Mouse (Mus musculus) mouse trophoblast stem cell (cell line): Measurements from ENCODE around the gene Ncoa4.
"Not testable (repeated sequence)": the region's sequence is repeated elsewhere in the genome, so short reads cannot be mapped to it uniquely, and the experiment has no call there.

Experiments used
- in situ Hi-C, 2 experiments: fragments of 300-500 bp; cut with MseI, MboI; formaldehyde crosslinking; loops; 2 replicates in 1 of 2; 3 replicates in 1 of 2; pipeline ENCODE4 v1.15.1; 2025

The Ncoa4 gene

DNA sequence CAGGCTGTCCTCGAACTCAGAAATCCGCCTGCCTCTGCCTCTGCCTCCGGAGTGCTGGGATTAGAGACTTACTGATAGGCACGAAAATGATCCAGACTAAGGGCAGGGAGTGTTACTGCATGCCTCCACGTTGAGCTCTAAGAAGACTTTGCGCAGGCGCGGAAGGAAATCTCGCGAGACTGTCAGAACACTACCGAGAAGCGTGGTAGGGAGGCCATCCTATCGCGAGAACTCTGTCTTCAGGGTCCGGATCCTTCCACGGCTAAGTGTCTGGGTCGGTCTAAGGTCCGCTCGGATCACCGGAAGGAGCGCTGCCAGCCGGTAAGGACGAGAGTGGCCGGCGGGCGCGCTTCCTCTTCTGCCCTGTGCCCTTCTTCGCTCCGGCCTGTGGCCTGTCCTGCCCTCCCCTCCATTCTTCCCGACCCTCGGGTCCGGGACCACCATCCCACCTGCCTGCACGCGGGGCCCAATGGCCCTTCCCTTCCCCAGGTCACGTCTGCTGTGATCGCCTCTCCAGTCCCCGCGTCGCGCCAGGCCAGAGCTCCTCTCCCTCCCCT is at the start of gene Ncoa4:
TSS of gene Ncoa4 (plus strand) at position 176 of the 557 bp plus-strand sequence.
- in situ Hi-C loops: no loop called here

DNA sequence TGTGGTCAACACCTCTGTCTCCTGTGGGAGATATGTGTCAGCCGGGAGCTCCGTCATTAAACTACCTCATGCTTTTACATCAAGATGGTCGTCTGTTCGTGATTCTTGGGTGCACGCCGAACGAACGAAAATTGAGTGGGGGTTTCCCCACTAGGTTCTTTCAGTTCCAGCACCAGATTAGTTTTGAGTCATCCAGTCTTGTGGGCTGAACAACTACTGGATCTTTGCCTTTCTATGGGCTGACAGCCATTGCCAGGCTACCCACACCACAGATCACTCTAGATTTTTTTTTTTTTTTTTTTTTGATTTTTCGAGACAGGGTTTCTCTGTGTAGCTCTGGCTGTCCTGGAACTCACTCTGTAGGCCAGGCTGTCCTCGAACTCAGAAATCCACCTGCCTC is 47.5 kb upstream of the Ncoa4 start:
- in situ Hi-C loops: not testable (repeated sequence)

DNA sequence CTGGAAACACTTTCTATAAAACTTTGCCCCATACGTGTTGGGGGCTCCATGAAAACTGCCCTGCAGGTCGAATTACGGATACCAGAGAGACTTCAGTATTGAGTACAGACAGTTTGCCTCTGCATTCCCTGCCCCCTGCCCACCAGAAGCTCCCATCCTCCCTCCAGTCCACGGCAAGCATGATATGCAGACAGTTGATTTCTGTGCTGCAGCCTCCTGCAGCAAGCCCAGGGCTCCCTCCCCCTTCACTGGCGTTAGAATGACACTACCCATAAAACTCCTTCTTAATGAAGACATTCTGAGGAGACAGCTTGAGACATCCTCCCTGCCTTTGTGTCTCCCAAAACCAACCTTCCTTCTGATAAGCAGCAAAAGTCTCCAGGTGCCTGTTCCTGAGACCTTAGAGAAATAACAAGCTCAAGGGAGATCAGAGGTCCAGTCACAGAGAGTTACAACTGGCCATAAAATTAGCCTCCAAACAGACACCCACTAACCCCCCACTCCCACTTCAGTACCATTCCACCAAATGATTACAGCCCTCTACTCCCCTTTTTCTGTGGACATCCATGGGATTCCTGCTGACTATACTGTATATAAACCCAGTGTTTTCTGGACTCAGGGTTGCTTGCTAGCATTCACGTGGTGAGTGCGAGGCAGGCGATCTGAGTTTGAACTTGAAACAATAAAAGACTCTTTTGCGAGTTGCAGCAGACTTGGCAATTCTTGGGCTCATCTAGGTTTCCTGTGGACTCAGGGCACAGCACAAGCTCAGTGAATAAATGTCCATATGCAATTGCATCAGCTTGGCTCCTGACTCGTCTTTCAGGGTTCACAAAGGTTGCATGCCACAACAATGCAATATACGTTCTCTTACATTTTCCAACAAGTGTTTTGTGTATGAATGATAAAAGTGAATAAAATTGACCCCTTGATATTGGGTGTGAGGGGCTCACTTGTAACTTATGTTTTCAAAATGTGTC is 38.4 kb upstream of the Ncoa4 start:
- in situ Hi-C loops: no loop called here

DNA sequence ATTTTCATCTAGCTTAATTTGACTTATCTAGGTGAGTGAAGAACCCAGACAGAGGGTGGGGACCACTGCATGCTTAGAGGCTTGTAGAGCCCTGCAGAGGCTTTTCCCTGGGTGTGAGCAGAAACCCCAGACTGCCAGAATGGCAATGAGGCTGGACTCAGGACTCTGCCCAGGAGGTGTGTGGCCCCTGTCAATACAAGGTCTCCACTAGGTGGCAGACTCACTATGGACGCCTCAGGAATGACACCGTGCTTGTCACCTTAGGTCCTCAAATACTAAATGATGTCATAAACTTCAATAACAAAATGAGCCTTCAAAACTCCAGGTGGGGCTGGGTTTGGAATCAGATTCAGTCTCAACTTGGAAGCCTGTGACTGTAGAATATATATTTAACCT is 37.7 kb upstream of the Ncoa4 start:
- in situ Hi-C loops: no loop called here

DNA sequence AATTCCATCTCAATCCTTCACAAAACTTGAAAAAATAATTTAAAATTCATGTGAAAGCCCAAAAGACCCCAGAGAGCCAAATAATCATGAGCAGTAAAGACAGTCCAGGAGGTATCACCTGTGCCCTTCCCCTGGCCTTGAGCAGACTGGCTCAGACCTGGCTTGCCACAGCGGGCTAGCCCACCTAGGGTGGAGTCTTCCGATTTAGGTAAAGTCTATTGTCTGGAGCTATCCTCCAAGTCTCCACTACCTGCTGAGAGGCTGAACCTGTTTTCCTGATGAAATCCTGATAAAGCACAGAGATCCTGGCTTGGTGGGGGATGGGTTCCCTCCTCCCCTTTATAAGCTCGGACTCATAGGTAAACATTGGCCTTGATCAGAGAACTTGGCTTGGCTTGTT is 35.4 kb upstream of the Ncoa4 start:
- in situ Hi-C loops: no loop called here

DNA sequence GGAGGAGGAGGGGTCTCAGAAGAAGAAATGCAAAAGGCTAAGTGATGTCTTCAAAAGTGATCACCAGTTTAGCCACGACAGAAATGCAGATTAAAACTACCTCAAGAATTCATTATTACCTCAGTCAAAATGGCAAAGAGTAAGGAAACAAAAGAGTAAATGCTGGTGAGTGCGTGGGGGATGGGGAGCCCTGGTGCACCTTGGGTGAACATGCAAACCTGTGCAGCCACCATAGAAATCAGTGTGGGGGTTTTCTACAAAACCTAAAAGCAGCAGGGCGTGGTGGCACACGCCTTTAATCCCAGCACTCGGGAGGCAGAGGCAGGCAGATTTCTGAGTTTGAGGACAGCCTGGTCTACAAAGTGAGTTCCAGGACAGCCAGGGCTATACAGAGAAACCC is 34.4 kb upstream of the Ncoa4 start:
- in situ Hi-C loops: not testable (repeated sequence)

DNA sequence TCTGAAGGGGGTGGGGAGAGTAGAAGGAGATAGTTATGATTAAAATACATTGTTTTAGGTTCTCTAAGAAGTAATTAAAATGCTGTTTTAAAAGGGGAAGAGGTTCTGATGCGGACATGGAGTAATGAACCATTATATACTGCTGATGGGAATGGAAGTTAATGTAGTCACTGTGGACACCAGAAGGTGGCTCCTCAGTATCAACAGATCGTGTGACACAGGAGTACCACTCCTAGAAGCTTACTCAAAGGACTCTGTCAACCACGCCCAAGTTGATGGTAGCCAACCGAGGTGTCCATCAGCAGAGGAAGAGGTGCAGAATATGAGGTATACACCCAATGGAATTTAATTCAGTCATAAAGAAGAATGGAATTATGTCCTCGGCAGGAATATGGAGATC is 31.3 kb upstream of the Ncoa4 start:
- in situ Hi-C loops: no loop called here

DNA sequence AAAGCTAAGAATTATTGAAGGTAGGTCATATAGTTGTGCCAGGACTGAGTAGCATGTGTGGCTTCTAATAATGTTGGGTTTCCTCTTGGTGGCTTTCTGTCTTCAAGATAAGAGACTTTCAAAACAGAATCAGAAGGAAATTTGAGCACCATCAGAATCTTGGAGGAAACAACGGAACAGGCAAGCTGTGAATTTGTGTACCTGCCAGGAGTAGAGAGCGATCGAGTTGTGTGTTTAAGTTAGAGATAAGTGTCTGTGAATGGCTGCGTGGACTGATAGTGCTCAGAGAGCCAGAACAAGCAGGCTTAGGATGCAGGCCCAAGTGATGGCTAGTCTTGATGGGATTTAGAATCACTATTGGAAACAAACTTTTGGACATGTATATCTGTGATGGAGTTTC is 27.8 kb upstream of the Ncoa4 start:
- in situ Hi-C loops: no loop called here

DNA sequence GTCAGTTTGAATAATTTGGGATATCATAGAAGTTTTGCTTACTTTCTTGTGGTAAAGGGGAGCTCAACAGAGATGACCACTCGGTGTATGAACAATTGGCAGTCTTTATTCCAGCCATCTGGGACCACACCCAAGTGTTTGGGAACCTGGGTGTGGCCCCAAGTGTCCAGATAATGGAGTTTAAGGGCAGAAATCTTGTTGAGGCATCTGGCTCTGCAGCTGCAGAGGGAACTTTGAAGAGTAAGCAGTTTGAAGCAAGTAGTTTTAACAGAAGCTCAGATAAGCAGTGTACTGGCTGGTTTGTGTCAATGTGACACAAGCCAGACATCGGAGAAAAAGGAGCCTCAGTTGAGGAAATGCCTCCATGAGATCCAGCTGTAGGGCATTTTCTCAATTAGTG is 25.4 kb upstream of the Ncoa4 start:
- in situ Hi-C loops: no loop called here

DNA sequence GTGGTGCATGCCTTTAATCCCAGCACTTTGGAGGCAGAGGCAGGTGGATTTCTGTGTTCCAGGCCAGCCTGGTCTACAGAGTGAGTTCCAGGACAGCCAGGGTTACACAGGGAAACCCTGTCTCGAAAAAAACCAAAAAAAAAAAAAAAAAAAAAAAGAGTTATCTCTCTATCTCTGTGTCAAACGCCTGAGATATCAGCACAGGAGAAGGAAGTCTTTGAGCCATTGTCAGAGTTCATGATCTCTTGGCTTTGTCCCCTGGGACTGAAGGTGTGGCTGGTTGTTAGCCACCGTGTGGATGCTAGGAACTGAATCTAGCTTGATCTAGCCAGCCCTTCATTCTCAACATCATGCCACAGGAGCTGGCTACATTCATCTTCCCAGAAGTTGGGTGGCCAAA is 23.2 kb upstream of the Ncoa4 start:
- in situ Hi-C loops: not testable (repeated sequence)

DNA sequence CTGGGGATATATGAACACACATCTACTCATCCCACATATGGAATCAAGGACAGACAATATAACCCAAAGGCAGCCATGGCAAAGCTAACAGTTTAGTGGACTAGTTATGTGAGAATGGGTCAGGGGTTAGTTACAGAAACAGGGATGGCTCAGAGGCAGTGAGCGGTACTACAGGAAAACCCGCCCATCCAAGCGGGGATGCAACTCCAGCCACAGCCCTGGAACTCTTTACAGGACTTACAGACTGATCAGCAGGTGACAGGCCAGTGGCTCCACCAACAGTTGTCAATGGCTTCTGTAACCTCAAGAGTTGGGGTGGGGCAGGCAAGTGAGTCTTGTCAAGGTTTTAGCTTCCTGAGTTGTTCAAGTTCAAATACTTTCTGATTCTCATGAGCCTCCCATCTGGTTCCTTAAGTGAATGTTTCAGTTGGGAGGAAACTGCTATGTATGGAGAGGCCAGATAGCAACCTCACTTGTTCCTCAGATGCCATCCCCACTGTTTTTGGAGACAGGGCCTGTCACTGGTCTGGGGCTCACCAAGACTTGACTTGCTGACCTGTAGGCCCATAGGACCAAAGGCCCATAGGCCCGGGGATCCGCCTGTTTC is 19.2 kb upstream of the Ncoa4 start:
- in situ Hi-C loops: no loop called here

DNA sequence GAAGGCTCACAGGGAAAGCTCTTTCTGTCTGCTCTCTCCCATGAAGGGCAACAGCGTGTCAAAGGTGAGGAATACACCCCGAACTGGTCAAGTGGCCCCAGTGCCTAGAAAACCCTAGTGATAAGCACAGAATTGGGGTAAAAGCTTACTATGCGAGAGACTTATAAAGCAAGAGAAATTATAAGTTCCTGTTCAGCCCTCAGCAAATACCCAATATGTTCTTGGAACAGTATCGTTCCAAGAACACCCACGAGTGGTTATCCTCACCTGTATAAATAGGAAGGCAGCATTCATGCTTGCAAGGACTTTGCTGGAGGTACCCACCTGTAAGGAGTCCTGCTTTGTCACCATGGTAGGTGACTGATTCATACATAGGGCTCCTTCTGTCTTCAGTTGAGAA is 17.9 kb upstream of the Ncoa4 start, which contains the start of gene Msmb:
TSS of gene Msmb (plus strand) at position 301 of the 400 bp plus-strand sequence.
- in situ Hi-C loops: no loop called here

DNA sequence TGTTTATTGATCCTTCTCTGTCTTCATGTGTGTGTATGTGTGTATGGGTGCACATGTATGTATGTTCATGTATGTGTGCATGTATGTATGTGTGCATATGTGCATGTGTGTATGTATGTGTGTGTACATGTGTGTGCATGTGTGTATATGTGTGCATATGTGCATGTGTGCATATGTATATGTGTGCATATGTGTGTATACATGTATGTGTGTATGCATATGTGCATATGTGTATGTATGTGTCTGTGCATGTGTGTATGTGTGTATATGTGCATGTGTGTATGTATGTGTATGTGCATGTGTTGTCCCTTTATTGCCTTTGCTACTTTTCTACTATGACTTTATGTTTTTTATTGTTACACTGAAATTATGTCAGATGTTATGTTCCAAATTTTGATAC is 14.9 kb upstream of the Ncoa4 start:
- in situ Hi-C loops: no loop called here

DNA sequence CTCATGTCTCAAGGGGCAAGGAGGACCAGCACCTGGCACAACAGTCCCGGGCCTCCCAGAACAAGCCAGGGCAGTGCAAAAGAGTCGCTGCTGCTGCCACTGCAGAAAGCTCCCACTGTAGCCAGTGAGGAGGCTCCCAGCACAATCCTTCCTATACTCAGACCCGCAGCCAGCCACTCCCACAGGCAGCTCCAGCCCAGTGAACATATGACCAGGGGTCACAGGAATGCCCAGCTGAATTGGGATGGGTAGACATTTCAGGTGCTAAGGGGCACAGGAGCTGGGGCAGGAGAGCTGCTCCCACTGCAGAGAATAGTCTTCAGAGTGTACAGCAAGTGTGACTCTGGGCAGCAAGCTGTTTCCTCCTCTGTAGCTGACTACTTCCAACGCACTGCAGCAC is 14.3 kb upstream of the Ncoa4 start:
- in situ Hi-C loops: no loop called here

DNA sequence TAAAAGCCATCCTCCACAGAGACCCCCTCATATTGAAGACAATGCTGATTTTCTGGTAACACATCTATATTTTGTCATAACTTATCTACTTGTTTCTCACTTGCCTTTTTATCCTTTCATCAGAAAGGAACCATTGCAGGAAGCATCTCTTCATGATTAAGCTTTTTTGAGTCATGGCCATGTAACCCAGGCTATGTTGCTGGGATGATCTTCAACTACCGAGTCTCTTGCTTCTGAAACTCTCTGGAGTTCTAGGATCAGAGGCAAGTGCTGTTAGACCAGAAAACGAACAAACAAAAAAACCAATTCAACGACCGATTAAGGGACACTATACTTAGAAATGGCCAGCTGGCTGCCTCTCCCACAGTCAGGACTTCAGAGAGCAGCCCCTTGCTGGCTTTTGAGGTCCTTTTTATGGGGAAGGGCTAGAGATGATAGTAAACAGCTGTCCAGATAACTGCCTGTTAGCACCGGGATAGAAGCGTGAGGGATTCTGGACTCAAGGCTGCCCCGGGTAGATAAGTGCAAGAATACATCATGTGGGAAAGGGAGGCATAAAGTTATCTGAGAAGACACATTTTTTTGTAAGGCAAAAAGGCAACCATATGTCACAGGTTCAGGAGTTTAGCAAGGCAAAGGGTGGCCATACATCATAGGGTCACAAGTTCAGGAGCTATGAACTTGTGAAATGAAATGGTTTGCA is 13.7 kb upstream of the Ncoa4 start:
- in situ Hi-C loops: no loop called here

DNA sequence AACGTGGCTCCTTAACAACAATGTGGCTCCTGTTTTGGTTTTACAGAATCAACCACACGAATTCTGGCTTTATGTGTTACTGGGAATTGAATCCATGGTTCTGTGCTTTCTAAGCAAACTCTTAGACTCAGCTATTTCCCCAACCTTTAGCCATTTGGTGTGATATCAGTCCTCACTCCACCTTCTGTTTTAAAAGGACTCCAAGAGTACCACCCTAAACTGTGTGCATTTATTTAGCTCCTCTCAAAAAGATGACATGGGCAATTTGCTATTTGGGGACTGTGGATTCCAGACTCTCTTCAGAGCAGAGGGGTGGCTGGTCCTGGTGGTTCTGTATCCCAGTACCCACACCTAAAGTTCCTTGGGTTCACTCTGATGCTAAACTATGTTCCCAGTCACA is 13.1 kb upstream of the Ncoa4 start:
- in situ Hi-C loops: no loop called here

DNA sequence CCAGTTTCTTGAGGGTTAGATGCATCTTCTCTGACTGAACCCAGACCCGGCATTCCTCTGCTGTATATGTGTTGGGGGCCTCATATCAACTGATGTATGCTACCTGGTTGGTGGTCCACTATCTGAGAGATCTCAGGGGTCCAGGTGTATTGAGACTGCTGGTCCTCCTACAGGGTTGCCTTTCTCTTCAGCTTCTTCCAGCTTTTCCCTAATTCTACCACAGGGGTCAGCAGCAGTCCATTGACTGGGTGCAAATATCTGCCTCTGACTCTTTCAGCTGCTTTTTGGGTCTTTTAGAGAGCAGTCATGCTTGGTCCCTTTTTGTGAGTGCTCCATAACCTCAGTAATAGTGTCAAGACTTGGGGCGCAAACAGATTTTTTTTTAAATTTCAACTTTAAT is 8.8 kb upstream of the Ncoa4 start:
- in situ Hi-C loops: no loop called here

DNA sequence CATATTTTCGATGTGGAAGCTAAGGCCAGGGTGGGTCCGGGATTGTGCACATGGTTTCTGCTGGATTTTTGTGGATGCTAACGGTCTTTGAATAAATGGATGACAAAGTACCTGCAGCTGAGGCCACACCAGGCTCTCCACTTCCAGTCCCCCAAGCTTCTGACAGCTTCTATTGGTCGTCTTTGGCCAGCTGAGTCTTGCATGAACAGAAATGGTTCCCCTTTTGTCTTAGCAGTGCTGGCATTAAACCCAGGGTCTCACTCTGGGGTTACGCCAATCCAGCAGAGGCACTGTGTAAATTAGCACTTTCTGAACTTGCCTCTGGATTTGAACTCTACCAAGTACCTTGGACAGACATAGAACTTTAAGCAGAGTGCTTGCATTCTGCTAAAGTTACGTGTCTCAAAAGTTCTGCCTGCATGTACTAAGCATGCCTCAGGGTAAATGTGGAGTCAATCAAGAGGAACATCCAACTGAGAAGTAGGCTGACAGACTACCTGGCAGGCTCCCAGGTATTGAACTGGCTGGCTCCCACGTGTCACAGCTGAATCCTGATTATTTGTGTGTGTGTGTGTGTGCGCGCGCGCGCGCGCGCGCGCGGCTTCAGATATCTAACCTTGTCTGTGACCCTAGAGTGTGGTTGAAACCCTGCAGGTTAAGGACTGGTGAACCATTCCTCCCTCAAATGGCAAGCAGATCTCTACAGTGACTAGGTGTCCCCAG is 7.3 kb upstream of the Ncoa4 start:
- in situ Hi-C loops: no loop called here

DNA sequence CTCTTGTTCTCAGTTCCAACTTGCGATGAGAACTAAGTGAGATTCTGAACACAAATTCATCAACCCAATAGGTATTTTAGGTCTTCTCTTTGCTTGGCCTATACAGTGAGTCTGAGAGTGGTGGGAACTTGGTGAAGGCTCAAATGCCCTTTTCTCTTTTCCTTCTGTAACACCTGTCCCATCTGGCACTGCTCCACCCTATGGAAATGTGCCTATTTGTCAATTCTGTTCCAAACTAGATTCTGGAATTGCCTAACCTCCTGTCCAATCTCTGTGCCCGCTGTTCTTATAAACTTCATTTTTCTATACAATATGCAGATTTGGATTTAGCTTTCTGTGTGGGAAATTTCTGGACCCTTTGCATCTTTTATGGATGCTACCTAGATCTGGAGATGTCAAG is 6.5 kb upstream of the Ncoa4 start:
- in situ Hi-C loops: no loop called here

DNA sequence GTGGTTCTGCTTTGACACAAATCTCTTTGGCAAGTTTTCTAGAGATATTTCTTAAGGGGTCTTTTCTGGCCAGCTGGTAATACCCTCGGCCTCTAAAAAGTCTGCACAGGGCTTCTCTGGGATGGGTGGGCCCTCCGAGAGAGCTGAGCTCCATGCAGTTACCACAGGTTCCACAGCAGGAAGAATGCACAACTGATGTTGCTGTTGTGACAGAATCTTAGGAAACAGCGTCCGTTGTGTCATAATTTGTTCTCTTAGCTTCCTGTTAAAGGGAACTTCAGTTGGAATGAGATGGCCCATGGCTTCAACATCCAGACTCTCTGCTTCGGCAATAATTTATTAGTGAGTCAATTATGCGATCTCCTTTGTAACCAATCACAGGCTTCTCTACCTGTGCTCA is 4.9 kb upstream of the Ncoa4 start:
- in situ Hi-C loops: no loop called here

DNA sequence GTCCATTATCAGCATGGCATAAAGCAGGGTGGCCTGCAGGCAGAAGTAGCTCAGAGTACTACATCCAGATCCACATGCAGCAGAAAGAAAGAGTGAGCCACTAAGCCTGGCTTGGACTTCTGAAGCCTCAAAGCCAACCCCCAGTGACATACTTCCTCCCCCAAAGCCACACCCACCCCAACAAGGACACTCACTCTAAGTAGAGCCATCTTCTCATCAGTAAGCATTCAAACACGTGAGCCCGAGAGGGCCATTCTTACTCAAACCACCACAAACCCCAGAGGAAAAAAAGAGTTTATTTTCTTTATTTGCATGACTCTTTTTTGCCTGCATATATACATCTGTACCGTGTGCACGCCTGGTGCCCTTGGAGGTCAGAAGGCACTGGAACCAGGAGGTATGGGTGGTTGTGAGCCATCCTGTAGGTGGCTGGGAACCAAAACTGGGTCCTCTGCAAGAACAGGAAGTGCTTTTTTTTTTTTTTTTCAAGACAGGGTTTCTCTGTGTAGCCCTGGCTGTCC is 455 bp upstream of the Ncoa4 start:
- in situ Hi-C loops: no loop called here
